Mouse (Mus musculus): ENCODE results near the gene Gm10401.

Gm10401 gene

DNA sequence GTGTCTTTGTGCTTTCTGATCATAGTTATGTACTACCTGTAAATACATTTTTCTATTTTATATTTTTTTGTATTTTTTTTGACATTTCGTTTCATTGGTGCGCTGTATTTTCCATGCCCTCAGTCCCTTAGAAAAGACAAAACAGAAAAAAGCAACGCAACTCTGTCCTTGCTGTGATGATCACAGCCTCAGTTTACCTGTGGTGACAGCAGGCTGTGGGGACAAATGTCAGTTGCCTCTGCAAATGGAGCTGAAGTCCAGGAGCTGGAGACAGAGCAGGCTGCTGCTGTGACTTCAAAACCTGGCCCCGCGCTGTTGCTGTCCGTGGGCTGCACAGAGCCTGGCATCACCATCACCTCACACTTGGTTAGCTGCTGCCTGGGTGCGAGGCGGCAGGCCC, at the start of gene Gm10401:
Gm10401 (minus strand) TSS at position 101 of the 400 bp plus-strand sequence.
- H3K9me3 ChIP-seq (ENCODE audit: low read length) = no peaks in the 10 kb centered on the region
- peaks cover 85% of the 10 kb centered on the region for H3K36me3 ChIP-seq (ENCODE audit: insufficient read depth, low read length)
- H3K27me3 ChIP-seq (ENCODE audit: insufficient read depth, low read length) = no peaks in the 10 kb centered on the region
- no peak within 1 kb of the TSS for H3K4me3 ChIP-seq (replicated peaks; ENCODE audit: low read length)
- peaks cover 18% of the 10 kb centered on the region for H3K4me1 ChIP-seq (replicated peaks; ENCODE audit: low read depth, low read length)
- TF ChIP-seq POU5F1 (IDR thresholded peaks at IDR 0.05; ENCODE audit: borderline replicate concordance, low read length) (no peak), CTCF (conservative IDR thresholded peaks at IDR 0.05; ENCODE audit: low read length) (no peak), NANOG (IDR thresholded peaks at IDR 0.05; ENCODE audit: borderline replicate concordance, low read length) (no peak)

DNA sequence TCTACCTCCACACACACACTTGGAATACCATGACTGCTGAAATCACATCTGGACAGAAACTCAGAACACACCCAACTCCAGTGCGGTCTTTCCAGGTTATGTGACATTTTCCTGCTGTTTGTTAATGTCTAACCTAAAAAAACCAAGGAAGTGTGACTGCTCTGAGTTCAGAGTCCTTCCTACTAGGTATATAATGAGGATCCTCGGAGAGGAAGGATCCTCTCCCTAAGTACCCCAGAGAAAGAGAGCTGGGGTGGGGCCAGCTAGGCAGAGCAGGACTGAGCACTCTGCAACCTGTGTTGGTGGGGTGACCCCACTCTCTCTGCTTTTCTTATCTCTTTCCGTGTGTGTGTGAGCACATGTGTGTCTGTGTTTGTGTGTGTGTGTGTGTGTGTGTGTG, 49.3 kb upstream of the Gm10401 start:
- no peaks in the 10 kb centered on the region for H3K27me3 ChIP-seq (ENCODE audit: insufficient read depth, low read length)
- TF ChIP-seq CTCF (conservative IDR thresholded peaks at IDR 0.05; ENCODE audit: low read length) = no peak
- TF ChIP-seq POU5F1 (IDR thresholded peaks at IDR 0.05; ENCODE audit: borderline replicate concordance, low read length) = no peak
- no peak for TF ChIP-seq NANOG (IDR thresholded peaks at IDR 0.05; ENCODE audit: borderline replicate concordance, low read length)
- no peaks in the 10 kb centered on the region for H3K9me3 ChIP-seq (ENCODE audit: low read length)
- peaks cover 97% of the 10 kb centered on the region for H3K36me3 ChIP-seq (ENCODE audit: insufficient read depth, low read length)
- H3K4me3 ChIP-seq (replicated peaks; ENCODE audit: low read length) = no peak overlapping the region
- peaks cover 95% of the 10 kb centered on the region for H3K4me1 ChIP-seq (replicated peaks; ENCODE audit: low read depth, low read length)

DNA sequence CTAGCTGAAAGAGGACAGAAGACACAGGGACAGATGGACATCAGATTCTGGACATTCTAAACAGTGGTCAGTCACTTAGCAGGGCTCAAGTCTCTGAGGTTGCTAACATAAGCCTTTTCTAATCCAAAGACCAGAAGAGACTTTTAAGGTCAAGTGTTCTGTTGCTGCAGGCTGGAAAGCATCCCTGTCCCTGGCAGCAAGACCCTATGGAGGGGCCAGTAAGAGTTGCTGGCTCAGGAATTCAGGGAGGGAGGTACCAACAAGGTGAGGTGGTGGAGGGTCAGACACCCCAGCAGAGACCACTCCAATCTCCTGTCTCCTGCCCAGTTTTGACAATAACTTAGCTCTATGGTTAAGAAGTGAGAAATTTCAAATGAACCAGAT, 48.6 kb upstream of the Gm10401 start:
- H3K4me3 ChIP-seq (replicated peaks; ENCODE audit: low read length) = 0 out of 2 replicates have a peak overlapping the region, but pooled peaks have one; percentile 1
- TF ChIP-seq CTCF (conservative IDR thresholded peaks at IDR 0.05; ENCODE audit: low read length) (no peak), POU5F1 (IDR thresholded peaks at IDR 0.05; ENCODE audit: borderline replicate concordance, low read length) (no peak), NANOG (IDR thresholded peaks at IDR 0.05; ENCODE audit: borderline replicate concordance, low read length) (no peak)
- peaks cover 95% of the 10 kb centered on the region for H3K36me3 ChIP-seq (ENCODE audit: insufficient read depth, low read length)
- H3K4me1 ChIP-seq (replicated peaks; ENCODE audit: low read depth, low read length) = peaks cover 95% of the 10 kb centered on the region
- H3K27me3 ChIP-seq (ENCODE audit: insufficient read depth, low read length) = no peaks in the 10 kb centered on the region
- no peaks in the 10 kb centered on the region for H3K9me3 ChIP-seq (ENCODE audit: low read length)

DNA sequence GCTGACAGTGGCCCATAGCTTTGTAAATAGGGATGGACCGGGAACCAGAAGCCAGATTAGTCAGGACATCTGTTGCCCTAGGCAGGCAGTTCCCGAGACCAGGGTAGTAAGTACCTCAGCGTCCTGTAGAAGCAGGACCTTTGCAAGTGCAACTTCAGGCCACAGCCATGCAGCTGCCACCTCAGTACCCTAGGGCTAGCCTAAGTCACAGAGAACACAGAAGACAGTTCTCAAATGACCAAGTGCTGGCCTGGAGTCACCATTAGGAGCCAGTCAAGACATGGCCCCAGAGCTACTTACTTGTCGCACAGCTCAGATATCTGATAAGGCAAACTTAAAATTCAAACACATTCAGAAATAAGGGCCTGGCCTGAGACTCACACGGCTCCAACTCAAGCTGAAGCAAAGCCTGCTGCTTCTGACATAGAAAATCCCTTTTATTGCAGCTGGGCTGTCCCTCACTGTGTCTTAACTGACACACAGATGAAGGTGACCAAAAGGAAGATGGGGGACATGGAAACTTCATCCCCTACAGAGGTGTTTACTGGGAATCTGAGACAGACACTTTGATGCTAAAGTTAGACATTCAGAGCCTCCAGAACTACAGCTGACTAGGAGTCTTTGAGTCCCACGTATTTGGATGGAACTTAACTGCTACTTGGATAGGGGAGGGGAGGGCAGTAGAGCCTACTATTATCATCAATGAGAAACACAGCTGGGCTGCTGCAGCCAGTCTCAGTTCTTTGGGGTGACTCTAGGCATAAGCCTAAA, 48.1 kb upstream of the Gm10401 start:
- H3K4me3 ChIP-seq (replicated peaks; ENCODE audit: low read length) = peak overlapping the region; percentile 39
- H3K9me3 ChIP-seq (ENCODE audit: low read length) = no peaks in the 10 kb centered on the region
- peaks cover 89% of the 10 kb centered on the region for H3K36me3 ChIP-seq (ENCODE audit: insufficient read depth, low read length)
- no peaks in the 10 kb centered on the region for H3K27me3 ChIP-seq (ENCODE audit: insufficient read depth, low read length)
- peaks cover 95% of the 10 kb centered on the region for H3K4me1 ChIP-seq (replicated peaks; ENCODE audit: low read depth, low read length)
- TF ChIP-seq CTCF (conservative IDR thresholded peaks at IDR 0.05; ENCODE audit: low read length) (no peak), NANOG (IDR thresholded peaks at IDR 0.05; ENCODE audit: borderline replicate concordance, low read length) (no peak), POU5F1 (IDR thresholded peaks at IDR 0.05; ENCODE audit: borderline replicate concordance, low read length) (no peak)

DNA sequence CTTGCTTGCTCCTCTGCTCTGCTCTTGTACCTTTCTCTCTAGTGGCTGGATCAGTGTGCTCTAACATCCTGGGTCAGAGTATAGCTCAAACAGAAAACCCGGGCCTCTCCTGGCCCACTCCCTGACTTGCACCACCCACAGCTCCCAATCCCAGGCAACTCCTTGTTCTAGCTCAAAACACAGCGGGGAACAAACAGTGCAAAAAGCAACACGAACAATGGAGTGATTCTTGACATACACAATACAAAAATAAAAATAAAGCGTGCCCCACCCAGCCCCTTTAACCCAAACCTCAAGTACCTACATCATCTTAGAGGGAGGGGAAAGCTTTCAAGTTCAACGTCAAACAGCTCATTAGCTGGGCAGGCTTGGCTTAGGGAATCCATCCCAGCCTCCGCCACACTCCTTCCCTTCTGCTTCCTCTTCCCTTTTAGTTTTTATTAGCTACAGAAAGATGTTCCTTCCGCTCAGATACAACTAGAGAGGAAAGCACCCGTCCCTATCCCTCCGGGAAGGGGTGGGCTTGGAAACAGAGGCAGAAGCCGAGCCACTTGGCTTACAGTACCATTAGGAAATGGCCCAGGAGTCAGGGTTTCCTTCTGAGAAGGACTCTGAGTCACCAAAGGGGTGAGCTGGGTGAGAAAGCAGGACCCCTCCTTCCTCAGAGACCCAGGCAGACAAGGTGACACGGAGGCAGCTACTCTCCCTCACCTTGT, 47.3 kb upstream of the Gm10401 start:
- Histone ChIP-seq H3K4me3 (replicated peaks; ENCODE audit: low read length) (peak overlapping the region; percentile 41), H3K27me3 (ENCODE audit: insufficient read depth, low read length) (no peaks in the 10 kb centered on the region), H3K4me1 (replicated peaks; ENCODE audit: low read depth, low read length) (peaks cover 95% of the 10 kb centered on the region), H3K9me3 (ENCODE audit: low read length) (no peaks in the 10 kb centered on the region), H3K36me3 (ENCODE audit: insufficient read depth, low read length) (peaks cover 82% of the 10 kb centered on the region)
- TF ChIP-seq POU5F1 (IDR thresholded peaks at IDR 0.05; ENCODE audit: borderline replicate concordance, low read length) (no peak), CTCF (conservative IDR thresholded peaks at IDR 0.05; ENCODE audit: low read length) (no peak), NANOG (IDR thresholded peaks at IDR 0.05; ENCODE audit: borderline replicate concordance, low read length) (peak; percentile 32; the same call in 1 of the 2 replicates)

DNA sequence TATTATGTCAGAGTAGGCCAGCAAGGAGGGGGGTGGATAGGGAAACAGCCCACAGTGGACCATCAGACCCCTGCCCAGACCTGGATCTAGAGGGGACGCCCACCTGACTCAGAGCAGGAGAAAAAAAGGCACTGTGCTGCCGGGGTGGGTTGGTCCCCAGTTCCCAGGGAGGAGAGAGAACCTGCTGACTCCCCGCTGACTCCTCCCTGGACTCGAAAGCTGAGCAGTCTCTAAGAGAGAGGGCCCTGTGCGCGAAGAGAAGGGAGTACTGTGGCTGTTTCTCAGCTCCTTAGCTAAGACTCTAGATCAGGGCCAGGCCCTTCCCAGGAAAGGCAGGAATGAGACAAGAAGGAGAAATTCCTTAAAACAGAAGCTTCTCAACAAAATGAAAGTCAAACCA, 46.4 kb upstream of the Gm10401 start:
- H3K4me1 ChIP-seq (replicated peaks; ENCODE audit: low read depth, low read length) = peaks cover 94% of the 10 kb centered on the region
- peak overlapping the region; percentile 41; the same call in 1 of the 2 replicates for H3K4me3 ChIP-seq (replicated peaks; ENCODE audit: low read length)
- TF ChIP-seq NANOG (IDR thresholded peaks at IDR 0.05; ENCODE audit: borderline replicate concordance, low read length) = no peak
- no peak for TF ChIP-seq CTCF (conservative IDR thresholded peaks at IDR 0.05; ENCODE audit: low read length)
- no peak for TF ChIP-seq POU5F1 (IDR thresholded peaks at IDR 0.05; ENCODE audit: borderline replicate concordance, low read length)
- peaks cover 72% of the 10 kb centered on the region for H3K36me3 ChIP-seq (ENCODE audit: insufficient read depth, low read length)
- no peaks in the 10 kb centered on the region for H3K27me3 ChIP-seq (ENCODE audit: insufficient read depth, low read length)
- H3K9me3 ChIP-seq (ENCODE audit: low read length) = no peaks in the 10 kb centered on the region

DNA sequence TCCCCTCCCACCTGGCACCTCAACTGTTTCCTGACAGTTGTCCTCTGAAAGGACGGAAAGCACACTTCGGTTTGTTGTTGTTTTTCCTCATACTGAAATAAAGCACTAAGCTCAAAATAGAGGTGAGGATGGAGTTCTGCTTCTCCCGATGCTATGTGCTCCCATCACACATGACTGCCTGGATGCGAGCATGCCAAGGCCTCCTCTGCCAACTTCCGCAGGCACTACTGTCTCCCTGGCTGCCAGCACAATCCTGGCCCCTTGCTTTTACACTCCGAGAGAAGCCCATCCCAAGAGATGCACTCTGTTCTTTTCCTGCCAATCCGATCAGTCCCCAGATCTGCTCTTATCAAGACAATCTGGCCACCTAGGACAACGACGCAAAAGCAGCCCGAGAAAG, 45.5 kb upstream of the Gm10401 start:
- TF ChIP-seq POU5F1 (IDR thresholded peaks at IDR 0.05; ENCODE audit: borderline replicate concordance, low read length) (no peak), NANOG (IDR thresholded peaks at IDR 0.05; ENCODE audit: borderline replicate concordance, low read length) (no peak), CTCF (conservative IDR thresholded peaks at IDR 0.05; ENCODE audit: low read length) (no peak)
- Histone ChIP-seq H3K4me1 (replicated peaks; ENCODE audit: low read depth, low read length) (peaks cover 94% of the 10 kb centered on the region), H3K4me3 (replicated peaks; ENCODE audit: low read length) (no peak overlapping the region), H3K36me3 (ENCODE audit: insufficient read depth, low read length) (peaks cover 65% of the 10 kb centered on the region), H3K27me3 (ENCODE audit: insufficient read depth, low read length) (no peaks in the 10 kb centered on the region), H3K9me3 (ENCODE audit: low read length) (no peaks in the 10 kb centered on the region)

DNA sequence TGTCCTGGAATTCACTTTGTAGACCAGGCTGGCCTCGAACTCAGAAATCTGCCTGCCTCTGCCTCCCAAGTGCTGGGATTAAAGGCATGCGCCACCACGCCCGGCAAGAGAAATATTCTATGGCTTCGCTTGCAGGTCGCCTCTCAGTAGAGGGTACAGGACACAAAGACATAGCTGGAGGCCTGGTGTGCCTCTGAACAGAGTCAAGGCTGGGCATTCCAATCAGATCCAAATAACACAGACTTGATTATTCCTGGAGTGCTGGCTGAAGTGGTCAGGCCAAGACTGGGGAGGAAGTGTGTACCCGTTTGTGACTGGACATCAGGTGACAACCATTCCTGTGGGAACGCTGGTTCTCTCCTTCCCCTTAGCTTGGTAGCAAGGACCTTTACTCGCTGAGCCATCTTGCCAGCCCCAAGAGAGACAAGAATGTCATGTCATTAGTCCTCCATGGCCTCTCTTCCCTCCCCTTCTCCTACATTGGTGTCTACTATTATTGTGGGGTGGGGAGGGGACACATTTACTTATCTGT, 44.1 kb upstream of the Gm10401 start:
- TF ChIP-seq NANOG (IDR thresholded peaks at IDR 0.05; ENCODE audit: borderline replicate concordance, low read length) = no peak
- TF ChIP-seq CTCF (conservative IDR thresholded peaks at IDR 0.05; ENCODE audit: low read length) = no peak
- TF ChIP-seq POU5F1 (IDR thresholded peaks at IDR 0.05; ENCODE audit: borderline replicate concordance, low read length) = no peak
- peaks cover 3% of the 10 kb centered on the region; the same call in 1 of the 2 replicates for H3K27me3 ChIP-seq (ENCODE audit: insufficient read depth, low read length)
- H3K4me1 ChIP-seq (replicated peaks; ENCODE audit: low read depth, low read length) = peaks cover 81% of the 10 kb centered on the region

More for the DNA sequence above, 44.1 kb upstream of the Gm10401 start:
- Histone ChIP-seq H3K36me3 (ENCODE audit: insufficient read depth, low read length) (peaks cover 52% of the 10 kb centered on the region), H3K4me3 (replicated peaks; ENCODE audit: low read length) (no peak overlapping the region), H3K9me3 (ENCODE audit: low read length) (no peaks in the 10 kb centered on the region)
